Mouse (Mus musculus): Measurements from ENCODE around the gene Hmgb3. TPM values are rescaled to one million over a fixed set of nuclear protein-coding genes. Genes with fewer than 3 reads are reported as not detected.
"Not testable (repeated sequence)": the region's sequence is repeated elsewhere in the genome, so short reads cannot be mapped to it uniquely, and the experiment has no call there.

Hmgb3 gene
- total RNA-seq (2022): 10 to 100 TPM in 1 of 4 experiments, 1 to 10 TPM in 3; 4.4 to 12.1 (median 7.3) TPM

DNA sequence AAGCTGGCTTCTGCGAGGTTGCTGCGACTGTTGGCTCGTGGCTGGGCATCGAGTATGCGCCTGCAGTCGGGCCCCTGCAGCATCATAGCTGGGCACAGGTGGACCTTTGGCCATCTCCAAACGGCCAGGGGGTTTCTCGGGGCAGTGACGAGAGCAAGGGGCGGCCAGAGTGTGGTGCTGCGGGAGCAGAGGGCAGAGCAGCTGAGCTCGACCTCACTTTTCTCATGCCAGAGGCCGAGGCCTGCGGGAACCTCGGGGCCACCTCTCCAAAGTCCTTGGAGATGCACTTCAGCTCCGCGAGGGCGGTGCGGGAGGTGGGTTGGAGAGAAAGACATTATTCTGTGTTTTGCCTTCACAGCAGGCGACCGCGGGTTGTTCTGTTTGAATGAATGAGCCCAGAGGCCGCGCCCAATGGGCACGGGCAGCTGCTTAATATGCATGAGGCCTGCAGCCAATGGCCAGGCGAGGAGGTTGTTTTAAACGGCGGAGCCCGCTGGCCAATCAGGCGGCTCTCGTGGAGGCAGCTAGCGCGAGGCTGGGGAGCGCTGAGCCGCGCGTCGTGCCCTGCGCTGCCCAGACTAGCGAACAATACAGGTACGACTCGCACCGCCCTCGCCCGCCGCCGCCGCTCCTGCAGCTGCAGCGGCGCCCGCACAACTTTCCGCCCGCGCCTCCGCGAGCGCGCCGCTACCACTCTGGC lies at the start of gene Hmgb3:
Gene Hmgb3 (plus strand): TSS at position 504 of the 700 bp plus-strand sequence.
- DNase-seq (ENCODE audit: low spot score in 2 of 2): peak; percentile 47 to 65

DNA sequence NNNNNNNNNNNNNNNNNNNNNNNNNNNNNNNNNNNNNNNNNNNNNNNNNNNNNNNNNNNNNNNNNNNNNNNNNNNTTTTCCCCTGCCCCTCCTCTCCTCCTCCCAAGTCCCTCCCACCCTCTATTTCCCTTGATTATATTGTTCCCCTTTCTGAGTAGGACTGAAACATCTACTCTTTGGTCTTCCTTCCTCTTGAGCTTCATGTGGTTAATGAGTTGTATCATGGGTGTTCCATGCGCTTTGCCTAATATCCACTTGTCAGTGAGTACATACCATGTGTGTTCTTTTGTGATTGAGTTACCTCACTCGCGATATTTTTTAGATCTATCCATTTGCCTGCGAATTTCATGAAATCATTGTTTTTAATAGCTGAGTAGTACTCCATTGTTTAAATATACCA lies 49.1 kb upstream of the Hmgb3 start:
- not testable (repeated sequence) for DNase-seq (ENCODE audit: low spot score in 2 of 2)

DNA sequence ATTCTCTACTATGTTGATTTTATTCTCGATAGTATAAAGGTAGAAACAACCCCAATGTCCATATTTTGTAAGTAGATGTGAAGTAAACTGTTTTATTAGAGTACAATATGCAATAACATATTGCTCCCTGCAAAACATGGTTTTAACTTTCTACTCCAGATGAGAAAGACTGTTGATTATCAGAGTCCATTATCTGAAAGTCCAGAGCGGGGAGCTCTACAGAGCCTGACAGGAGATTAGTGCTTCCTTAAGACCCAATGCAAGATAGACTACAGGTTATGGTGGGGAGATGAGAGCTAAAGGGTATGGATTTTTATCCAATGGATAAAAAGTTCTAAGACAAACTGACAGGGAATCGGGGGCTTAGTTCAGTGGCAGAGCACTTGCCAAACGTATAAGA lies 36.5 kb upstream of the Hmgb3 start:
- DNase-seq (ENCODE audit: low spot score in 2 of 2): no peak

DNA sequence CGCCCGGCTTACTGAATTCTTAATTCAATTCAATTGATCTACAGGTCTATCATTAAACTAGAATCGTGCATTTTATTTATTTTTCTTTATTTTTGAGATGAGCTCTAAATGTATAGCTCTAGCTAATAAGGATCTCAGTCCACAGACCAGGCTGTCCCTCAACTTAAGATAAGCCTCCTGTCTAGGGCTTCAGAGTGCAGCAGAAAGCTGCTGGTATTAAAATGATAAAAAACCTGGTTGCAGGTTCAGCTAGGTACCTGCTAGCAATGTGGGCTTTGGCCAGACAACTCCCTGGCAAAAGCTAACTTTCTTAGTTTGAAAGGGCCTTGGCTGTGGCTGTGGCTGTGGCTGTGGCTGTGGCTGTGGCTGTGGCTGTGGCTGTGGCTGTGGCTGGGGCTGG lies 32.8 kb upstream of the Hmgb3 start:
- DNase-seq (ENCODE audit: low spot score in 2 of 2): no peak

DNA sequence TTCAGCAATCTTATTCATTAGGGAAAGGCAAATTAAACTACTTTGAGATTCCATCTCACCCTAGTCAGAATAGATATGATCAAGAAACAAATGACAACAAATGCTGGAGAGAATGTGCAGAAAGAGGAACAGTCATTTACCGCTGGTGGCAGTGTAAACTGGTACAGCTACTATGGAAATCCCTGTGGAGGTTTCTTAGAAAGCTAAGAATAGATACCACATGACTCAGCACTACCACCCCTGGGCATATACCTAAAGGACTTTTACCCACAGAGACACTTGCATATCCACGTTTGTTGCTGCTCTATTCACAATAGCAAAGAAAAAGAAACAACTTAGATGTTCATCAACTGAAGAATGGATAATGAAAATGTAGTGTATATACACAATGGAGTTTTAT lies 31.4 kb upstream of the Hmgb3 start:
- DNase-seq (ENCODE audit: low spot score in 2 of 2): no peak

DNA sequence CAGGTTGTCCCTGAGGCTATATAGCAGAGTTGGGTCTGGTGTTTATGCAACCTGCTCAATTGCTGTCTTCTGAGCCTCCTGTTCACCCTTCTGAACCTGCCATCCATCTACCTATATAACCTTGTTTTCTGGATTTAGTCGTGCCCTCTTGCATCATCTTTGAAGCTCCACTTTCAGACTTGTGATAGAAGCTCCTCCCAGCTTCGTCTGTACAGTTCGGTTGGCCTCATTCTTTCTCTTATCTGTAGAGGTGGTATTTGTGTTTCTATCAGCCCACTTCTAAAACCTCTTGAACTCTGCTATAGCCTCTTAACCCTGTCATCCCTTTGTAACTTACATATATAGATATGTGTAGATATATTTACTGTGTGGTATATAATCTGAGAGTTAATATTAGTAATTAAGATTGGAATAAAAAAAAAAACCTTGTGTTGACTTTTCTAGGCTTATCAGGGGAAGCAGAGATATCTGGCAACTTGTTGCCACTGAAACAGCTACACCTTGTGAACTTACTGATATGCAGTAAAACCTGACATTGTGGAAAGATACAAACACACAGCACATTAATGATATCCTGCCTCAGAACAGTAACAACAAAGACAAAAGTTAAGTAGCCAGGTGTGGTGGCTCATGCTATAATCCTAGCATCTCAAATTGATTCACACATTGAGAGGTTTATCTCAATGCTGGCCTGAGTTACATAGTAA lies 30.0 kb upstream of the Hmgb3 start:
- no peak for DNase-seq (ENCODE audit: low spot score in 2 of 2)

DNA sequence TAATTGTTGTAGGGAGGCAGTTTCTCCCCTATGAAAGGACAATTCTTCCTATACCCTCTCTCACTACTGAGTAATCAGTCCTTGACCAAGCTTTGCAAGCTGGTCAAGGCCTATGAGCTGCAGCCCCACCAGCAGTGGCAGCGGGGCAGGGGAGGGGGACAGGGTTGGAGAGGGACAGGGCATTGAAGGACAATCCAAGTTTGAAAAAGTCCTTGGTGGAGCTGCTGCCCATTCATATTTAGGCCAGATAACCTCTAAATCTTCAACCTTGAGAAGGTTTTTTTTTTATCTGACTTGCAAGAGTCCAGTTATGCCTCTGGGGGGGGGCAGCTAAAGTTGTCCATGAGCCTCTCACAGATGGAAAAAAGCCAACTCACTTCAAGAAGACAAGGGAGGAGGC lies 28.3 kb upstream of the Hmgb3 start:
- DNase-seq (ENCODE audit: low spot score in 2 of 2): no peak

DNA sequence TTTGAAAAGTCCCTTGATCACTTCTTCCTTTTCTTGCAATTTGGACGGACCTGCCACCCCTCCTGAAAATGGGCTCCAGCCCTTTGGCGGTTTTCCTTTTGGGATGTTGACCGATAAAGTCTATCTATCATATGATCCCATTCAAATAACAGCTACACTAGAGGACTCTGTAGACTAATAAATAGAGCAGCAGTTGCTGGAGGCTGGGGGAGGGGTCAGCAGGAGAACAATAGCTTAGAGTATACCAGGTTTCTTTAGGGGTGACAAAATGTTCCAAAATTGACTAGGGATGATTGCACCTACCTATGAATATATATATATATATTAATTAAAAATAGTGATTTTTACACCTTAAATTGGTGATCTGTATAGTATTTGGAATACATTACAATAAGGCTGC lies 27.6 kb upstream of the Hmgb3 start:
- DNase-seq (ENCODE audit: low spot score in 2 of 2): no peak

DNA sequence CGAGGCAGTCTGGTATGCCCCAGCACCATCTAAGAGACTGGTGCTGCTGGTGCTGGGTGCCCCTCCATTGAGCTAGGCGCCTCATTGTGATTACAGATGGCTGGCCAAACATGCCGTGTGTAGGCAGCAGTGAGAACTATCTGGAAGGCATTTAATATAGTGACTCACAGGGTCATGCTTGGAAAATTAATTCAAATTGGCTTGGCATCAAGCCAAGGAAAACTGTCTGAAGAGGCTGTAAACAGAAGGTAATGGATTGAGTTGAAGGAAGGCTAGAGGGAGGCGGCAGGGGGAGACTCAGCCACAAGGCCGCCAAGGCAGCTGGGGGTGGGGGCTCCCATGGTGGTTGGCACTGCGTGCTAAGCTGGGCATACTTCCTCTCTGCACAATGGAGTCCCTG lies 27.1 kb upstream of the Hmgb3 start:
- no peak for DNase-seq (ENCODE audit: low spot score in 2 of 2)

DNA sequence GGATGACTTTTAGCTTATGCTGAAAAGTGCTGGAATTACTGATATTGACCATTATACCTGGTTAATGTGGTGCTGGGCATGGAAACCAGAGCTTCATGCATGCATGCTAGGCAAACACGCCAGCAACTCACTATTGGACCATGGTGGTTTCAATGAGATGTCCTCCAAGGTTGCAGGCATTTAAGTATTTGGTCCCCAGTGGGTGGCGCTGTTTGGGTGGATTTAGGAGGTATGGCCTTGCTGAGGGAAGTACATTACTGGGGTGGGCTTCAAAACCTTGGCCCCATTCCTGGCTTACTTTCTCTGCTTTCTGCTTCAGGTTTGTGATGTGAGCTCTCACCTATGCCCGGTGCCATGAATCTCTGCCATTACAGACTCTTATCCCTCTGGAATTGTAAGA lies 23.1 kb upstream of the Hmgb3 start:
- DNase-seq (ENCODE audit: low spot score in 2 of 2): no peak

DNA sequence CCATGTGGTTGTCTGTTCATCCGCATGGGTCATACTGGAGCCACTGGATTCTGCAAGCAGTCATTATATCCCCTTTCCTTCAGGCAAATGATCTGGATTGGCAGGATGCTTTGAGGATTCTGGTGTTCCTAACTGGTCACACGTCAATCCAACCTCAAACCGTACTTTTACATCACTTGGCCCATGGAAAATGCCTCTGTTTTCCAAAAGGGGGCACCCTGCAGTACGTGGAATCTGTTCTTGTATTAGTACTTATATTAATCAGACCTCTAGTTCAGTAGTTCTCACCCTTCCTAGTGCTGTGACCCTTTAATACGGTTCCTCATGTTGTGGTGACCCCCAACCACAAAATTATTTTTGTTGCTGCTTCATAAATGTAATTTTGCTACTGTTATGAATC lies 21.6 kb upstream of the Hmgb3 start:
- DNase-seq (ENCODE audit: low spot score in 2 of 2): no peak

DNA sequence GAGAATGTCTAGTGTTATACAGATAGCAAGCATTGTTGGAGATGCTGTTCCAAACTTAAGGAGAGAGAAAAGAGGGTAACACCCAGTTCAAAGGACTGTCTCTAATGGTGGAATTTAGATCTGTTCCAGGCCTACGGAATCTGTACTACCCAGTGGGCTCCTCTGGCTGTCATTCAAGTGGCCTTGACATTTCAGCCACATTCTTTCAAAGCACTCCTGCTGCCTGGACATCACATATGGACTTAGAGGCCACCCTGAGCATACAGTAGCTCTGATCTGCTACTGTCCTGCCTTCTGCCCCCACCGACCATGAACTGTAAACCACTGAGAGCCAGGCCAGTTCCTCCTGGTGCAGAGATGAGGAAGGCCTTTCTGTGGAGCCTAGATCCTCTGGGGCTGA lies 17.9 kb upstream of the Hmgb3 start:
- no peak for DNase-seq (ENCODE audit: low spot score in 2 of 2)

DNA sequence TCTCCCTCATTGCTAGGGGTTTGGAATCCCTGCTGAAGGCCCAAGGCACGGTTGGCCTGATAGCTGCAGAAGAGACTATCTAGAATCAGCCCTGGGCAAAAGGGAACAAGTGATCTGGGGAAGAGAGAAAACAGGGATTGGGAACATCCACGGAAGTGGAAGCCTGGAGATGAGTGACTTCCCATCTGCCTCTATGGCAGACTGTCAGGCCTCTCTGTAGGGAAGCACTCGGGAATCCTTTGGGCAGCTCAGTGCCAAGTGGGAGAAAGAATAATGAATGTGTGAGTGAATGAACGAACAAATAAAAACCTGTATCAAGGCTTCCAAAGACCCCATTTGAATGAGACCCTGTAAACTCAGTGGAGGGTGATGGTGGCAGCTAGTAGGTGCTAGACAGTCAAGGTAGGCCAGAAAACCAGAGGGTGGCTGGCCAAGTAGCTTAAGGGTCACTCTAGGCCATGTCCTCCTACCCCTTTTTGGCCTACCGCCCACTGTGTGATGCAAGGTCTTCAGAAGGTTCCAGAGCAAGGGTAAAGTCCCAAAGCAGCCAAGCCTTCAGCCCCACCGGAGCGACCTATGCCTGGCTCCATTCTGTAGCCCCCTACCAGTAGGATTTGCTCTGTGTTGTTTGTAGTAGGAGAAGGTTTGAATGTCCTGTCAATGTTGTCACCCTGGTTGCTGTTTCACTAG lies 14.8 kb upstream of the Hmgb3 start:
- no peak for DNase-seq (ENCODE audit: low spot score in 2 of 2)

DNA sequence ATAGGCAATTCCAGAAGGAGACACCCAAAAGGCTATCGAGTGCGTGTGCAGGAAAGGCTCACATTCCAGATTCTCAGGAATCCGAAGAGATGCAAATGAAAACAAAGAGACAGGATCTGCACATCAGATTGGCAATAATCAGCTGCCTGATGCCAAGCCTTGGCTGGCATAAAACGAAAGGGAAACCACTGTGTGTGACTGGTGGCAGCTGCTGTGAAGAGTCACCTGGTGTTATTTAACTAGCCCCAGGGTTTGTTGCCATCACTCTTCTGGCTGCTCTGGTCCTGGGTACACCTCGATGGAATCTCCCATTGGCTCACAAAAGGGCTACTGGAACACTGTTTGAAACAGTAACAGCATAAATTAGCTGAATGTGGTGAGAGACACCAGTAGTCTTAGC lies 11.0 kb upstream of the Hmgb3 start:
- no peak for DNase-seq (ENCODE audit: low spot score in 2 of 2)

DNA sequence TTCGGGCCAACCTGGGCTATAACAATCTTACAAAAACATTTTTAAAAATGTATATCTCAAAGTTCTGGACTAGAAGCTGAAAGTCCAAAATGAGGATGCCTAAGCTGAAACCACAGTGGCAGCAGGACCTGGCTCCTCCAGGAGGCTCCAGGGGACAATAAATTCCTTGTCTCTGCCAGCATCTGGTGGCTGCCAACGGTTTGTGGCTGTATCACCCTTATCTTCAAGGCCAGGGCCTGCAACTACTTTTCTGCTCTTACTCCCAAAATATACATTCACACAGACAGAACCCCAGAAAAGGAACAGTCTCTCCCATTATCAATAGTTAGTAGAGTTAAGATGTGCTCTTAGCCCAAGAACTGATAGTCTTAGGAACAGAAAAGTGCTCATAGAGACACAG lies 10.6 kb upstream of the Hmgb3 start:
- no peak for DNase-seq (ENCODE audit: low spot score in 2 of 2)

DNA sequence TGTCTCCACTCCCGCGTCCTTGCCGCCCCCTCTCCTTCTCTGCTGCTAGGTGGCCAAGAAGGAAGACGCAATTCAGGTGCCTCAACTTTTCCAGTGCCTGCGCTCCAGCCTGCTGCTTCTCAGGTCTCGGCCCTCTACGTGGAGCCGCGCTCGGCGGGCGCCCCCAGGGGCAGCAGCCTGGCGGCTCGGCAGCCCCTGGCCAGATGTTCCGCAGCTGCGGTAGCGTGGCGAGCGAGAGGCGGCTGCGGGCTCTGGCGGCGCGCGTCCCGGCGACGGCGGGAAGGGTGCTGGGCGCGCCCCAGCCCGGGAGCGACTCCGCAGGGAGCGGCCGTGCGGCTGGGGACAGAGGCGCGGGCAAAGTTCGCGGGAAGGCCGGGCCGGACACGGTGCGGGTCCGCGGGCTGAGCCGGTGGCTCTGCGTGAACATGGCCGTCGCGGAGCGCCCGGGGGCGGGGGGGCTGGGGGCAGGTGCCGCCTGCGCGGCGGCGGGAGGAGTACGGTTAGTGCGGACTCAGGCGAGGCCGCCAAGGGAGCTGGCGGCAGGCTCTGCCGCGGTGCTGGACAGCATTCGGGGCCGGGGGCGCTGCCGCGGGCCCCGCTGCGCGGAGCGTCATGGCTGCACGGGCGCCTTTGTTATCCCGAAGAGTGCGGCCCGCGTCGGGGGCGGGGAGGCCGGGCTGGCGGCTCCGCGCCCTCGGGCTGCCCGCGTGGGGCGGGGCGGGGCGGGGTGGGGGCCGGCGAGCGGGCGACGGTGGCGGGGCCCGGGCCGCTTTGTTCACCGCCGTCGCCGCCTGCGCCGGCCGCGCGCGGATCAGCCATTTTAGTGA lies 610 bp downstream of the Hmgb3 start:
- DNase-seq (ENCODE audit: low spot score in 2 of 2): no peak

DNA sequence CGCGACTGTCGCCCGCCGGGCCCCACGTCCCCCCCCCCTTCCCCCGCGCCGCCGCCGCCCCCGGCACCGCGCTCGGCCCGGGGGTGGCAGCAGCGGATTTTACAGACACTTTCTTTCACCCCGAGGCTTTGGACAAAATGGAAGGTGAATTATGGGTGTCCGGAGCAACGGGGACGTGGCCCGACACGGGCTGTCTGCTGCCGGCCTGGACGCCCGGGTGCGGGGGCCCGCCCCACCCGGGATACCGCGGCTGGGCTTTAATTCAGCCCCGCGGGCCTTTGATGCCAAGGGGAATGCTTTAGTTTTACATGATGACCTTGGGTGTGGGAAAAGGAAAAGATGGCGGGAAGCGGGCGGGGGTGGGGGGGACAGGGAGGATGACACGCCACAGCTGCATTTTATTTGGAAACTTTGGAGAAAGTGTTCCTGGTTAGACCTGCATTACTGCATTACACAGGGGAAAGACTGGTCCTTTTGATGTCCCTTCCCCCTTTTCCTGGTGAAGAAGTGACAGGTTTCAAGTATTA lies 1.3 kb downstream of the Hmgb3 start:
- DNase-seq (ENCODE audit: low spot score in 2 of 2): no peak

DNA sequence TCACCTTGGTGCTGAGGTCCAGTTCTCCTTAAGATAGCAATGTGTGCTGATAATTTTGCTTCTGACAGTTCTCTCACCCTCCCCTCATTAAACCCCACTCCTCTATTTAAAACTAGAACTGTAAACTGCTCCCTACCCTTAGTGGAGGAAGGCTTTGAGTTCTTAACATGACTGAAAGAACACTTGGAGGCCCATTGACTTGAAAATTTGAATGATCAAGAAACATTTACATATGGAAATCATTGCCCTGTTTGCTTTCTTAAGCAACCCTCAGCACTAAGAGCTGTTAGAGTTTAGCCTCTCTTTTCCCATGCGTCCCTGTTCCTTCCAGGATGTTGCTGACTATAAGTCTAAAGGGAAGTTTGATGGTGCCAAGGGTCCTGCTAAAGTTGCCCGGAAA lies 3.6 kb downstream of the Hmgb3 start:
- DNase-seq (ENCODE audit: low spot score in 2 of 2): no peak

DNA sequence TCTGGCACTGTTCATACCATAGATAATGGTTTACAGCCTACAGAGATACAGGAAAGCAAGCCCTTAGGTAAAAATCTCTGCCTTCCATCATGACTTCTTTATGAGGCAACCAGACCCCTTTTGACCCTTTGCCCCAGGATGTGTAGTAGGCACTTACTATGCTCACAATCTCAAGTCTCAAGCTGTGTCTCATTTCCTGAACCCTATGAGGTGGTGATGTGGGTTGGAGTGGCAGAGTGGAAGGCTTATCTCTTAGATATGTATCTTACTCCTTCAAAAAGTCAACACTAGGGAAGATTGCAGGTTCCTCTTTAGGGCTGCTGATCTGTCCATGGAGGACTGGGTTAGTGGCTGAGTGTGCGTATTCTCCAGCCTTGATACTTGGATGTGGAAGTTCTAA lies 5.1 kb downstream of the Hmgb3 start:
- no peak for DNase-seq (ENCODE audit: low spot score in 2 of 2)

DNA sequence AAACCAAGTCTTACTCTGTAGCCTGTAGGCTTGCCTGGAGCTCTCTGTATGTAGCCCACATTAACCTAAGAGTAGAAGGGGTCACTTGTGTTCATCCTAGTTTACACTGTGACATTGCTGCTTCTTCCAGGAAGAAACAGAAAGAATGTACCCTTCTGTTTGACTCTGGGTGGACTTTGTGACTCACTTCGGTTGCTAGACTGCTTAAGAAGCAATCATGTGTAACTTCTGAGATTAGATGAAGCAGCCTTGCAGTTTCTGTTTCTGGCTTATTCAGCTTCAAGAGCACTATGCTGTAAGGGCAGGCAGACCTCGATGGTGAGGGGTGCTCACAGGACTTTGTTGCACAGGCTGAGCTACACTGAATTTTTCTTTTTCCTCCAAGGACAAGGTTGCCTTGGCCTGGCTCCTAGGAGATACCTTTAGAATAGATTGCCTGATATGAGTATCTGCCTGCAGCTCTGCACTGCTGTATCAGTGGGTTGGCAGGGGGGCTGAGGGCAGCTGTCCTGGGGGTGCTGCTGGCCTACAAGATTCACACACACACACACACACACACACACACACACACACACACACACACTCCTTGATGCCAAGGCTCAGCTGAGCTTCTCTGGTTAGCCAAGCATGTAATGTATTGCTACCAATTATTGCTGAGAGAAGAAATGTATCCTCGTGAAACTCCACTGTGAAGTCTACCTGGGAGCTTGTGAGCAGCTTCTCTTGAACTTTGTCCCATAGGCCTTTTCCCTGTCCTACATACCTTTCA lies 17.6 kb downstream of the Hmgb3 start:
- no peak for DNase-seq (ENCODE audit: low spot score in 2 of 2)

DNA sequence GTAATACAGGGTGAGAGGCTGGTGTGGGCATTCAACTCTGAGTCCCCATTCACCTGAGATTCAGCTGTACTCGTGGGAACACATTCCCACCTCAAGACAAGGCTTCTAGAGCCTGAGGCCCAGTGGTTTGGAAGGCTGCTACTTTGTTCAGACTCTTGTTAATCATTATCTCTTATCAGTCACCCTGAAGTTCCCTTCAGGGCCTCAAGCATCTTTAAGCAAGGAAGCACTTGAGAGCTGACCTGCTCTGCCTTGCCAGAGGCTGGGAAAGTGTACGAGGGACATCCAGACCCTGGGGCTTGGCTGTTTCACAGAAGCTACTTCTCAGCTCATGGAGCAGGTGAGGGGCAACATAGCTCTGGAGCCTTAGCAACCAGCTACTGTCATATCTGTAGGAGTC lies 19.8 kb downstream of the Hmgb3 start:
- DNase-seq (ENCODE audit: low spot score in 2 of 2): no peak
